Mouse (Mus musculus) ES-Bruce4 (cell line): ENCODE results near the gene Slc22a19. TPM values are rescaled to one million over a fixed set of nuclear protein-coding genes. Genes with fewer than 3 reads are reported as not detected.
A peak's percentile ranks its signal among the peaks of the same experiment; 100 is the strongest.
"Not testable (repeated sequence)": the region's sequence is repeated elsewhere in the genome, so short reads cannot be mapped to it uniquely, and the experiment has no call there.

Experiments used
- H3K27ac ChIP-seq: 2 replicates; pipeline ENCODE4 v1.5.1; 2012; ENCODE audit warnings: low read length, inconsistent platforms; ENCODE audit not compliant: insufficient read depth
- H3K27me3 ChIP-seq: 2 replicates; pipeline ENCODE4 v1.6.1; 2012; ENCODE audit warnings: mild to moderate bottlenecking, low read length, inconsistent platforms; ENCODE audit not compliant: control insufficient read depth, poor library complexity, insufficient read depth, severe bottlenecking
- H3K36me3 ChIP-seq: 2 replicates; pipeline ENCODE4 v1.6.1; 2012; ENCODE audit warnings: inconsistent platforms, mild to moderate bottlenecking, low read length, moderate library complexity; ENCODE audit not compliant: control insufficient read depth, poor library complexity, insufficient read depth, severe bottlenecking
- H3K4me1 ChIP-seq: one replicate; pipeline ENCODE4 v1.8.1; 2011; ENCODE audit warnings: low read length; ENCODE audit not compliant: control insufficient read depth, insufficient read depth
- H3K4me3 ChIP-seq: 2 replicates; pipeline ENCODE4 v1.5.1; 2011; ENCODE audit warnings: low read depth, mild to moderate bottlenecking, low read length
- H3K9ac ChIP-seq: 2 replicates; pipeline ENCODE4 v1.6.1; 2012; ENCODE audit warnings: low read depth, mild to moderate bottlenecking, inconsistent platforms; ENCODE audit not compliant: poor library complexity, severe bottlenecking
- H3K9me3 ChIP-seq: replicated peaks from 2 replicates; pipeline ENCODE4 v1.6.1; 2012; ENCODE audit warnings: mild to moderate bottlenecking, low read length, inconsistent platforms; ENCODE audit not compliant: control insufficient read depth, poor library complexity, insufficient read depth, severe bottlenecking
- CTCF ChIP-seq: IDR thresholded peaks from one replicate; pipeline ENCODE4 v1.8.1; 2011; ENCODE audit warnings: low read depth, low read length
- EP300 ChIP-seq: IDR thresholded peaks from 2 replicates; pipeline ENCODE4 v1.6.1; 2011; ENCODE audit warnings: low read depth, low read length; ENCODE audit not compliant: insufficient read depth
- POLR2A ChIP-seq: IDR thresholded peaks from one replicate; pipeline ENCODE4 v1.8.1; 2011; ENCODE audit warnings: low read length; ENCODE audit not compliant: insufficient read depth
- polyA plus RNA-seq: library from polyadenylated mRNA; stranded (reverse); fragments of >200 nt; gene quantifications from 2 replicates; pipeline ENCODE4 v1.2.4, GENCODE M21; 2011; ENCODE audit warnings: low read depth; ENCODE audit not compliant: missing spikeins, insufficient read depth, insufficient read length

Slc22a19 gene
- polyA plus RNA-seq, result not detected in 2 replicates

DNA sequence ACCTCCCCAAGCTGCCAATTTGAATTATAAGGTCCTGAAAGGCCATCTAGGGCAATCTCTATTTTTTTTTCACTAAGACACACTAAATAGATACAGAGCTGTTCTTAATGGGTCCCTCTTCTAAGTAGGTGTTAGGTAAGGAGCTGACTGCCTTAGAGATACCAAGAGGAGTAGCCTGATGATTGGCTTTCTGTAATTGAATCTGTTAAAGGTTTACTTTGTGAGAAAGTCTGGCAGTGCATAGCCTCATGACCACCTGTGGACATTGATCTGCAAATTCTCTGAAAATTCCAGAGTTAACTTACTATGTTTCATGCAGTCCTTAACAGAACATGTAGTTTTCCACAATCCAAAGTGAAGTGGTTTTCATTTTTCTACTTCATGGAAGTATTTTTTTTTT lies at the start of gene Slc22a19:
TSS of gene Slc22a19 (minus strand) at position 163 of the 400 bp plus-strand sequence.
- TF ChIP-seq CTCF (no peak), POLR2A (no peak), EP300 (no peak)
- H3K4me3 ChIP-seq, result no peak within 1 kb of the TSS

GRCm38 (mm10) chr19:7753371-7753770 lies 42.3 kb upstream of the Slc22a19 start:
- H3K4me3 ChIP-seq, H3K27ac ChIP-seq, H3K36me3 ChIP-seq, H3K4me1 ChIP-seq, H3K27me3 ChIP-seq, H3K9ac ChIP-seq, H3K9me3 ChIP-seq: not testable (repeated sequence)
- peak; percentile 10 for TF ChIP-seq CTCF

More for the DNA sequence above, at the start of gene Slc22a19:
- Histone ChIP-seq H3K9ac (no peak within 1 kb of the TSS), H3K27me3 (no peaks in the 10 kb centered on the region), H3K9me3 (no peaks in the 10 kb centered on the region), H3K36me3 (no peaks in the 10 kb centered on the region), H3K27ac (no peak within 1 kb of the TSS), H3K4me1 (no peaks in the 10 kb centered on the region)

- no peaks in the 10 kb centered on the region for H3K4me1 ChIP-seq
- no peak overlapping the region for H3K27ac ChIP-seq
- no peaks in the 10 kb centered on the region for H3K9me3 ChIP-seq
- H3K27me3 ChIP-seq, result no peaks in the 10 kb centered on the region
- H3K9ac ChIP-seq, result no peak overlapping the region
- TF ChIP-seq EP300, result no peak
- no peak for TF ChIP-seq POLR2A
- TF ChIP-seq CTCF, result no peak
- H3K36me3 ChIP-seq, result no peaks in the 10 kb centered on the region
- H3K4me3 ChIP-seq, result no peak overlapping the region
These were observed 18.4 kb upstream of the Slc22a19 start for GRCm38 (mm10) chr19:7729543-7729942.

DNA sequence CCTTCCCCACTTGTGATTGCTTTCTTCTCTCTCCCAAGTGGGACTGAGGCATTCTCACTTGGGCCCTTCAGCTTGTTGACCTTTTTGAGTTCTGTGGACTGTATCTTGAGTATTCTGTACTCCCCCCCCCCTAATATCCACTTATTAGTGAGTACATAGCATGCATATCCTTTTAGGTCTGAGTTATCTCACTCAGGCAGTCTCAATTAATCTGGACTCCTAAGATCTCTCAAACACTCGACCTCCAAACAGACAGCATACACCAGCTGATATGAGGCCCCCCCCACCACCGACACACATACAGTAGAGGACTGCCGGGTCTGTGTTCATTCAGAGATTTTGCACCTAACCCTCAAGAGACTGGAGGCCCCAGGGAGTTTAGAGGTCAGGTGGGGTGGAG lies 18.0 kb downstream of the Slc22a19 start:
- H3K4me3 ChIP-seq, H3K27ac ChIP-seq, H3K9ac ChIP-seq, H3K9me3 ChIP-seq, H3K4me1 ChIP-seq, H3K36me3 ChIP-seq, H3K27me3 ChIP-seq: not testable (repeated sequence)

- no peaks in the 10 kb centered on the region for H3K4me1 ChIP-seq
- no peak overlapping the region for H3K9ac ChIP-seq
- H3K36me3 ChIP-seq, result no peaks in the 10 kb centered on the region
- H3K27me3 ChIP-seq, result no peaks in the 10 kb centered on the region
- no peak overlapping the region for H3K4me3 ChIP-seq
- H3K27ac ChIP-seq, result no peak overlapping the region
- TF ChIP-seq EP300 (no peak), POLR2A (no peak), CTCF (no peak)
- no peaks in the 10 kb centered on the region for H3K9me3 ChIP-seq
These were observed 19.9 kb downstream of the Slc22a19 start for GRCm38 (mm10) chr19:7691259-7691658.

DNA sequence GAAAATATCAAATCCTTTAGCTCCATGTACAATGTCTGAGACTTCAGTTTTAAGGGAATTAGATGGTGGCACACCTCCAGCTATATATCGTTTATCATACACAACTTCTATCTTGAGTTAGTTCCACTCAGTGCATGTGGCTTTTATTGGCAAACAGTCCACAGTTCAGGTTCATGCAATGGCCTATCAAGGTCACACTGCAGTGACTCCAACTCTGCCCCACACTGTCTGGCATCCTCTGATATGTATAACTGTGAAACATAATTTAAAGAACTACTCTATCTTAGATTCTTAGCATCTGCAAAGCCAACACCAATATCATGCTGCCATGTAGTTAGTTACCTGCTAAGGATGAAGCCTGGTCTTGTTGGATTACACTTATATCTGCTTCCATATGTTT lies 23.1 kb downstream of the Slc22a19 start:
- Histone ChIP-seq H3K9me3 (no peaks in the 10 kb centered on the region), H3K4me3 (no peak overlapping the region), H3K27me3 (no peaks in the 10 kb centered on the region), H3K9ac (no peak overlapping the region), H3K36me3 (no peaks in the 10 kb centered on the region), H3K27ac (no peak overlapping the region), H3K4me1 (no peaks in the 10 kb centered on the region)
- TF ChIP-seq POLR2A, result no peak
- TF ChIP-seq EP300, result no peak
- TF ChIP-seq CTCF, result no peak
